Mouse (Mus musculus): Measurements from ENCODE around the gene Vps25. TPM values are rescaled to one million over a fixed set of nuclear protein-coding genes. Genes with fewer than 3 reads are reported as not detected.

The Vps25 gene
- polyA plus RNA-seq (2014; fragmentation: Nextera tagmentation; extraction: Ambion mirVana) = 132 and 139 TPM in 2 replicates

- Histone ChIP-seq H3K4me3 (ENCODE audit: low read depth, low read length) (peak within 1 kb of the TSS; percentile 87), H3K27ac (ENCODE audit: low read depth) (peak within 1 kb of the TSS; percentile 92), H3K9ac (peak within 1 kb of the TSS; percentile 92), H3K4me1 (ENCODE audit: insufficient read depth) (peaks cover 5% of the 10 kb centered on the region; the same call in 1 of the 2 replicates), H3K4me2 (peak within 1 kb of the TSS; percentile 90), H3K36me3 (ENCODE audit: insufficient read depth) (peaks cover 18% of the 10 kb centered on the region), H3K27me3 (ENCODE audit: insufficient read depth, low read length) (no peaks in the 10 kb centered on the region), H3K9me3 (ENCODE audit: low read depth, low read length) (no peaks in the 10 kb centered on the region)
- TF ChIP-seq CTCF (IDR thresholded peaks at IDR 0.05; ENCODE audit: low read depth) = peak; percentile 38
- ATAC-seq (ENCODE audit: insufficient read depth) = peak; percentile 90
- WGBS = under 1% methylated on average over 40 of the region's 40 CpGs
- peak; percentile 93 for DNase-seq
These were observed at the start of gene Vps25 for GRCm38 (mm10) chr11:101253613-101254389. Vps25 (plus strand) TSS chr11:101253707.

DNA sequence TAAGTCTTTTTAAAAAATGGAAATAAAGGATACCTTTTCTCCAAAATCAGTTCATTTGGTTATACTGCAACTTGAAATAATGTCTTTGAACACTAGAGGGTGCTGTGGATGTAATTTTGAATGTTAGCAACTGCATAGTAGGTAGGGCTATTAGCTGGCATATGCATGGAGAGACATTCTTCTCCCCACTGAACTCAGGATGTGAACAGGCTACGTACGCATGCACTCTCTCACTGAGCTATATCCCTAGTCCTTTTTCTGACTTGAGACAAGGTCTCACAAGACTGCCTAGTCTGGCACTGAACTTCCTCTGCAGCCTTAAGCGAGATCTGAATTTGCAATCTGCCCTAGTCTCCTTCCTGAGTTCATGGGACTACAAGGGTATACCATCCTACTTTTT lies 41.5 kb upstream of the Vps25 start:
- ATAC-seq (ENCODE audit: insufficient read depth) = peak; percentile 71
- WGBS = 49% methylated on average over 3 of the region's 3 CpGs
- Histone ChIP-seq H3K27ac (ENCODE audit: low read depth) (no peak overlapping the region), H3K9me3 (ENCODE audit: low read depth, low read length) (no peaks in the 10 kb centered on the region), H3K36me3 (ENCODE audit: insufficient read depth) (peaks cover 72% of the 10 kb centered on the region), H3K27me3 (ENCODE audit: insufficient read depth, low read length) (no peaks in the 10 kb centered on the region), H3K4me3 (ENCODE audit: low read depth, low read length) (no peak overlapping the region), H3K4me1 (ENCODE audit: insufficient read depth) (no peaks in the 10 kb centered on the region), H3K9ac (no peak overlapping the region), H3K4me2 (no peak overlapping the region)
- peak; percentile 97 for DNase-seq
- TF ChIP-seq CTCF (IDR thresholded peaks at IDR 0.05; ENCODE audit: low read depth) = peak; percentile 82

DNA sequence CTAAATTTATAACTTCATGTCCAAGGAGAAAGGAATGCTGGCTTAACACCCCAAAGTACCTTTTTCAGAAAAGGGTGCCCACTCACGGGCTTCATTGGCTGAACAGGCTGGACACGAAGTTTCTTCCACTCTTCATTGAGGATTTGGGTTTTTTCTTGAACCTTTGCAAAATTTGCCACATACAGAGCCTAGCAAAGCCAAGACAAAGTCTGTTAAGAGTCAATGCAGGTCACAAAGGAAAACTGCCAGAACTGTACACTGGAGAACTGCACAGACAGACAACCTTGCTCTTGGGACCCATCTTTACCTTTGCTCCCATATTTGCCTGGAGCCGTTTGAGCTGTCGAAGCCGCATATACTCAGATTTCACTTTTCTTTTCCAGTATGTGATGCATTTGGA lies 36.6 kb upstream of the Vps25 start:
- WGBS = 90% methylated on average over 5 of the region's 5 CpGs
- H3K27ac ChIP-seq (ENCODE audit: low read depth) = no peak overlapping the region
- H3K4me1 ChIP-seq (ENCODE audit: insufficient read depth) = no peaks in the 10 kb centered on the region
- DNase-seq (no peak), ATAC-seq (ENCODE audit: insufficient read depth) (no peak)
- no peak overlapping the region for H3K9ac ChIP-seq
- TF ChIP-seq CTCF (IDR thresholded peaks at IDR 0.05; ENCODE audit: low read depth) = no peak
- no peaks in the 10 kb centered on the region for H3K27me3 ChIP-seq (ENCODE audit: insufficient read depth, low read length)
- H3K36me3 ChIP-seq (ENCODE audit: insufficient read depth) = peaks cover 47% of the 10 kb centered on the region
- H3K4me2 ChIP-seq = no peak overlapping the region
- no peaks in the 10 kb centered on the region for H3K9me3 ChIP-seq (ENCODE audit: low read depth, low read length)
- no peak overlapping the region for H3K4me3 ChIP-seq (ENCODE audit: low read depth, low read length)

DNA sequence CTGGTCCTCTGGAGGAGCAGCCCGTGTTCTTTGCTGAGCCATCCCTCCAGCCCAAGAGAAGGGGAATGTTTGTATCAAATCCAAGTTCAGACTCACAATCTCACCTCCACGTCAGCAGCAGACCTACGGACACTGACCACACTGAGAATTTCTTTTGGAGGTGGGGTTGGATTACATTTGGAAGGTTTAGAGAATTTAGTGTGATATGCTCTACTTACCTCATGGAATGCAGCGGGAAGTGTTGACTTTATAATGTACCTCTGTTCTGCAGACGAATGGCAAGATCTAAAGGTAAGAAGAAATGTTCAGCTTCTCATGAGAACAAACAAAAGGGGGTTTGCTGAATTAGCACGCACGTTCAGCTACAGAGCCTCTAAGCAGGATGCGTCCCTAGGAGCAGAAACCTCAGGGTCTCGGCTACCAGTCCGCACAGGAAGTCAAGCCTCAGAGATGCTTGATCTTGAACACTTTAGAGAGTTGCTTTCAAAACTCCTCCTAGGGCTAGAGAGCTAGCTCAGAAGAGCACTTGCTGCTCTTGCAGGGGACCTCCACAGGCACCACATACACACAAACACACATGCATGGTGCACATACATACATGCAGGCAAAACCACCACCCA lies 35.0 kb upstream of the Vps25 start:
- Histone ChIP-seq H3K27ac (ENCODE audit: low read depth) (no peak overlapping the region), H3K9ac (no peak overlapping the region), H3K4me1 (ENCODE audit: insufficient read depth) (no peaks in the 10 kb centered on the region), H3K4me3 (ENCODE audit: low read depth, low read length) (no peak overlapping the region), H3K27me3 (ENCODE audit: insufficient read depth, low read length) (no peaks in the 10 kb centered on the region), H3K36me3 (ENCODE audit: insufficient read depth) (peaks cover 39% of the 10 kb centered on the region), H3K4me2 (no peak overlapping the region), H3K9me3 (ENCODE audit: low read depth, low read length) (no peaks in the 10 kb centered on the region)
- no peak for TF ChIP-seq CTCF (IDR thresholded peaks at IDR 0.05; ENCODE audit: low read depth)
- 77% methylated on average over 10 of the region's 10 CpGs for WGBS
- no peak for ATAC-seq (ENCODE audit: insufficient read depth)
- no peak for DNase-seq

- DNase-seq (no peak), ATAC-seq (ENCODE audit: insufficient read depth) (no peak)
- Histone ChIP-seq H3K27me3 (ENCODE audit: insufficient read depth, low read length) (no peaks in the 10 kb centered on the region), H3K4me3 (ENCODE audit: low read depth, low read length) (no peak overlapping the region), H3K9ac (no peak overlapping the region), H3K4me1 (ENCODE audit: insufficient read depth) (peaks cover 2% of the 10 kb centered on the region; the same call in 1 of the 2 replicates), H3K36me3 (ENCODE audit: insufficient read depth) (peaks cover 18% of the 10 kb centered on the region), H3K27ac (ENCODE audit: low read depth) (no peak overlapping the region), H3K9me3 (ENCODE audit: low read depth, low read length) (no peaks in the 10 kb centered on the region), H3K4me2 (no peak overlapping the region)
- no peak for TF ChIP-seq CTCF (IDR thresholded peaks at IDR 0.05; ENCODE audit: low read depth)
- 28% methylated on average over 2 of the region's 2 CpGs for WGBS
These were observed 32.7 kb upstream of the Vps25 start for GRCm38 (mm10) chr11:101220853-101221252.

DNA sequence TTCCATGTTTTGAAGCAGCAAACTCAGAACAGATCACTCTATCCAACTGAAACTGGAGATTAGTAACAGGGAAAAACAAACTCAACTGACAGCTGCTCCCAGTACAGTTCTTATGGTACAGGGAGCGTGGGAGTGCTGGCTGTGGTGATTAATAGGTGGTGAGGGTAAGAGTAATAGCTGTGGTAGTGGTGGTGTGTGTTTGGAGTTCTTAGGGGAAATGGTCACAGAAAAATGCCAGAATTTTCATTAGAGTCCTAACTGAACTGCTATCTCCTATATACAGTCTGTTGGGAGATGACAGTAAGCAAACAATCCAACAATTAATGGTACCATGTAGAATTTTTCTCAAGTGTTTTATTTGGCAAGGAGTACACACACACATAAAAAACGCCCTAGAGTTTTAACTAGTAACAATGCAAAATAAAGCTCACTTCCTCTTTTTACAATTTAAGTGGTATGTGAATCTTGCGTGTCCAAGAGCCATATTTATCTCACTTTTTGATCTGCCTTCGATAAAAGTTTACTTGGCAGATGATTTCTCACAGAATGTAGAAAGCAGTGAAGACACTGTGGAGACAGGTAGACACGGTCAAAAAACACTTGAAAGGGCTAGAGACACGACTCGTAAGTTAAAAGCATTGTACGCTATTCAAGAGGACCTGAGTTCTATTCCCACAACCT lies 32.1 kb upstream of the Vps25 start:
- no peak overlapping the region for H3K4me2 ChIP-seq
- ATAC-seq (ENCODE audit: insufficient read depth) = no peak
- peaks cover 14% of the 10 kb centered on the region; the same call in 1 of the 2 replicates for H3K36me3 ChIP-seq (ENCODE audit: insufficient read depth)

GRCm38 (mm10) chr11:101224337-101224736 lies 29.2 kb upstream of the Vps25 start:
- WGBS = 77% methylated on average over 3 of the region's 3 CpGs
- no peak for TF ChIP-seq CTCF (IDR thresholded peaks at IDR 0.05; ENCODE audit: low read depth)
- no peak for DNase-seq
- no peak for ATAC-seq (ENCODE audit: insufficient read depth)
- no peak overlapping the region for H3K27ac ChIP-seq (ENCODE audit: low read depth)
- no peak overlapping the region for H3K4me2 ChIP-seq
- peaks cover 2% of the 10 kb centered on the region for H3K4me1 ChIP-seq (ENCODE audit: insufficient read depth)
- no peaks in the 10 kb centered on the region for H3K27me3 ChIP-seq (ENCODE audit: insufficient read depth, low read length)
- H3K9ac ChIP-seq = no peak overlapping the region
- H3K9me3 ChIP-seq (ENCODE audit: low read depth, low read length) = no peaks in the 10 kb centered on the region
- H3K36me3 ChIP-seq (ENCODE audit: insufficient read depth) = no peaks in the 10 kb centered on the region
- H3K4me3 ChIP-seq (ENCODE audit: low read depth, low read length) = no peak overlapping the region

More for the DNA sequence above, 32.1 kb upstream of the Vps25 start:
- no peaks in the 10 kb centered on the region for H3K27me3 ChIP-seq (ENCODE audit: insufficient read depth, low read length)
- H3K4me3 ChIP-seq (ENCODE audit: low read depth, low read length) = no peak overlapping the region
- H3K27ac ChIP-seq (ENCODE audit: low read depth) = no peak overlapping the region
- H3K4me1 ChIP-seq (ENCODE audit: insufficient read depth) = peaks cover 2% of the 10 kb centered on the region; the same call in 1 of the 2 replicates
- H3K9me3 ChIP-seq (ENCODE audit: low read depth, low read length) = no peaks in the 10 kb centered on the region
- H3K9ac ChIP-seq = no peak overlapping the region
- no peak for DNase-seq
- 79% methylated on average over 8 of the region's 8 CpGs for WGBS
- no peak for TF ChIP-seq CTCF (IDR thresholded peaks at IDR 0.05; ENCODE audit: low read depth)

Data from lung, embryonic 14.5 days (tissue).